Mouse (Mus musculus) cerebellum, adult 9-11 months (tissue): ENCODE measurements at regions not wholly inside any gene's neighbourhood (a gene's known extent, or its start where the extent isn't known, plus 50 kb on each side); places are given as distances from the start of the nearest gene placed in this dataset.

Experiments used
- DNase-seq: peaks from one replicate; pipeline ENCODE4 v3.0.0; 2022

- DNase-seq: no peak
Observed at GRCm38 (mm10) chr9:87326374-87327295, 71.3 kb upstream of the Cep162 start.

- no peak for DNase-seq
Observed at GRCm38 (mm10) chr9:87323690-87324089, 68.4 kb upstream of the Cep162 start.

- no peak for DNase-seq
Observed at GRCm38 (mm10) chr9:87320758-87321157, 65.4 kb upstream of the Cep162 start.

- DNase-seq: no peak
Observed at GRCm38 (mm10) chr9:87318767-87319166, 63.4 kb upstream of the Cep162 start.

- no peak for DNase-seq
Observed at GRCm38 (mm10) chr9:87310150-87310549, 54.8 kb upstream of the Cep162 start.
